Mouse (Mus musculus): ENCODE data around the gene Ralgapb. TPM values are rescaled to one million over a fixed set of nuclear protein-coding genes. Genes with fewer than 3 reads are reported as not detected.

The Ralgapb gene
- polyA plus RNA-seq, 1 experiment from 2014 or later: 26.9 TPM

Other genes starting within 250 kb of the Ralgapb start
- gene D630003M21Rik, start 180.6 kb upstream of the Ralgapb start, polyA plus RNA-seq (2015; fragmentation: Nextera tagmentation; extraction: Ambion mirVana): 1.8 and 2.8 TPM in 2 replicates
- gene Bpi, start 151.8 kb upstream of the Ralgapb start, polyA plus RNA-seq (2015; fragmentation: Nextera tagmentation; extraction: Ambion mirVana): not detected in 2 replicates
- 2.4 and 3.2 TPM in 2 replicates for gene Lbp, start 103.4 kb upstream of the Ralgapb start, polyA plus RNA-seq (2015; fragmentation: Nextera tagmentation; extraction: Ambion mirVana)
- 49.7 and 217 TPM in 2 replicates for gene Snhg11, start 34.2 kb upstream of the Ralgapb start, polyA plus RNA-seq (2015; fragmentation: Nextera tagmentation; extraction: Ambion mirVana)
- gene Adig, start 92.8 kb downstream of the Ralgapb start, polyA plus RNA-seq (2015; fragmentation: Nextera tagmentation; extraction: Ambion mirVana): not detected in 2 replicates
- gene Arhgap40, start 102.9 kb downstream of the Ralgapb start, polyA plus RNA-seq (2015; fragmentation: Nextera tagmentation; extraction: Ambion mirVana): 0.94 TPM in 1 of 2 replicates, not detected in the other
- 5.9 and 7.7 TPM in 2 replicates for gene Slc32a1, start 200.9 kb downstream of the Ralgapb start, polyA plus RNA-seq (2015; fragmentation: Nextera tagmentation; extraction: Ambion mirVana)
- gene Actr5, start 215.0 kb downstream of the Ralgapb start, polyA plus RNA-seq (2015; fragmentation: Nextera tagmentation; extraction: Ambion mirVana): 11.3 and 12.3 TPM in 2 replicates